Mouse (Mus musculus) embryonic fibroblast, embryonic 13.5 days (primary cell): ENCODE data around the gene Plac1.

Source experiments
- CTCF ChIP-seq: IDR thresholded peaks from 2 replicates; pipeline ENCODE4 v1.5.1; 2011; ENCODE audit warnings: mild to moderate bottlenecking, control low read depth, low read length, moderate library complexity, borderline replicate concordance; ENCODE audit not compliant: insufficient read depth
- POLR2A ChIP-seq: IDR thresholded peaks from 2 replicates; pipeline ENCODE4 v1.6.1; 2011; ENCODE audit warnings: low read depth, mild to moderate bottlenecking, control low read depth, low read length, moderate library complexity

GRCm38 (mm10) chrX:53224353-53224944, 15.5 kb downstream of the Plac1 start:
- TF ChIP-seq CTCF (no peak), POLR2A (no peak)
